Mouse (Mus musculus) embryo, embryonic 10.5 days (tissue): ENCODE measurements around the gene Atp9a.

Experiments used
- DNase-seq: peaks from one replicate; pipeline ENCODE4 v3.0.0-alpha.2; 2015; ENCODE audit warnings: low spot score

Atp9a gene

GRCm38 (mm10) chr2:168738854-168739253, 3.4 kb downstream of the Atp9a start:
- peak; percentile 21 for DNase-seq

GRCm38 (mm10) chr2:168737878-168738277, 4.3 kb downstream of the Atp9a start:
- no peak for DNase-seq

GRCm38 (mm10) chr2:168734023-168734422, 8.2 kb downstream of the Atp9a start:
- no peak for DNase-seq

GRCm38 (mm10) chr2:168731258-168731657, 11.0 kb downstream of the Atp9a start:
- DNase-seq = no peak

GRCm38 (mm10) chr2:168729736-168730135, 12.5 kb downstream of the Atp9a start:
- no peak for DNase-seq

- DNase-seq = no peak
Observed at GRCm38 (mm10) chr2:168728045-168728444, 14.2 kb downstream of the Atp9a start.

GRCm38 (mm10) chr2:168726007-168726406, 16.2 kb downstream of the Atp9a start:
- peak; percentile 87 for DNase-seq

- no peak for DNase-seq
Observed at GRCm38 (mm10) chr2:168721313-168721712, 20.9 kb downstream of the Atp9a start.

- DNase-seq = no peak
Observed at GRCm38 (mm10) chr2:168719742-168720141, 22.5 kb downstream of the Atp9a start.

GRCm38 (mm10) chr2:168718735-168719134, 23.5 kb downstream of the Atp9a start:
- DNase-seq = no peak

GRCm38 (mm10) chr2:168718267-168718666, 23.9 kb downstream of the Atp9a start:
- DNase-seq = no peak

- no peak for DNase-seq
Observed at GRCm38 (mm10) chr2:168712199-168713176, 29.7 kb downstream of the Atp9a start.

GRCm38 (mm10) chr2:168710979-168711378, 31.2 kb downstream of the Atp9a start:
- DNase-seq = no peak

- DNase-seq = no peak
Observed at GRCm38 (mm10) chr2:168707766-168708165, 34.4 kb downstream of the Atp9a start.

GRCm38 (mm10) chr2:168702266-168702665, 39.9 kb downstream of the Atp9a start:
- peak; percentile 35 for DNase-seq

- DNase-seq = no peak
Observed at GRCm38 (mm10) chr2:168695027-168695403, 47.2 kb downstream of the Atp9a start.

- peak; percentile 89 for DNase-seq
Observed at GRCm38 (mm10) chr2:168694379-168695026, 47.7 kb downstream of the Atp9a start.

GRCm38 (mm10) chr2:168691774-168692173, 50.4 kb downstream of the Atp9a start:
- peak; percentile 85 for DNase-seq

- DNase-seq = no peak
Observed at GRCm38 (mm10) chr2:168687326-168687725, 54.9 kb downstream of the Atp9a start.

GRCm38 (mm10) chr2:168685909-168686308, 56.3 kb downstream of the Atp9a start:
- DNase-seq = no peak

GRCm38 (mm10) chr2:168684695-168685094, 57.5 kb downstream of the Atp9a start:
- DNase-seq = no peak

- peak; percentile 22 for DNase-seq
Observed at GRCm38 (mm10) chr2:168683520-168684150, 58.6 kb downstream of the Atp9a start.

- no peak for DNase-seq
Observed at GRCm38 (mm10) chr2:168682721-168683120, 59.5 kb downstream of the Atp9a start.
